Mouse (Mus musculus) frontal cortex, postnatal 14 days (tissue): ENCODE data around the gene Aggf1.
"Not testable (repeated sequence)": the region's sequence is repeated elsewhere in the genome, so short reads cannot be mapped to it uniquely, and the experiment has no call there.

Source experiments
- DNase-seq, 2 experiments: peaks; one replicate each; pipeline ENCODE4 v3.0.0; 2022; ENCODE audit warnings: low spot score in 2 of 2

Aggf1 gene

GRCm38 (mm10) chr13:95374701-95375553, at the start of gene Aggf1:
Gene Aggf1 (minus strand): TSS chr13:95375352.
- DNase-seq: peak; percentile 80 to 86

DNA sequence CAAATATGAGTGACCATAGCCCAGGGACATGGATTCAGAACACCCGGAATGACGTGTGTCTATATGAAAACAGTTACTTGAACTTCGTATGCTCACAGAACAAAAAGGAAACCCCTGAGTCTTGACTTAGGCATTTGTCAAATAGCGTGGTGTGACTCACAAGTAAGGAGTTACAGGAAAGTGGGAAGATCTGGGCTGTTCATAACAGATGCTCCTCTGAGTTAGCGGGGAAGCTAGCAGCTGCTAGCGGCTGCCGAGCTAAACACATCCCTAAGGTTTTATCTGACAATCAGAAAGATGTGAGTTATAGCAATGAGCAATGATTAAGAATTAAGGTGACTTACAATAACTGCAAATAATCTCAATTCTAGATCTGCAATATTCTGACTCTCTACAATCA, 49.8 kb upstream of the Aggf1 start:
- DNase-seq: no peak

- DNase-seq: no peak
Observed at GRCm38 (mm10) chr13:95419204-95419749, 44.1 kb upstream of the Aggf1 start.

GRCm38 (mm10) chr13:95418575-95419203, 43.5 kb upstream of the Aggf1 start:
- no peak for DNase-seq

GRCm38 (mm10) chr13:95412257-95412656, 37.1 kb upstream of the Aggf1 start:
- DNase-seq: no peak

DNA sequence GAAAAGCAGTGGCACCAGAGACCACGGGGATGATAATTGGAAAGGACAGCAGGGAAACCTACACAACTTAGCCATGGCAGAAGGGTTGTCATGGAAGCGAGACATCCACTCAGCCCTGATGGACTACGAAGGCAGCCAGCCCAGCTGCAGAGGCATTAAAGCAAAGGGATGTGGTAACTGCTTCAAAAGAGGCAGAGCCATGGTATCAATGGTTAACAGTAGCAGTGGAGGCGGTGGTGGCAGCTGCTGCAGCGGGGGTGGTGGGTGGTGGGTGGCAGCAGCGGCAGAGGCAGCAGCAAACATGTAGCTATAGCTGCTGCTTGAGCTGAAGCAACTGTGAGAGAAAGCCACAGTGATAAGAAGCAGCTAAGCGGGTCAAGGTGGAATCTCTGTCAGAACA, 18.1 kb upstream of the Aggf1 start:
- DNase-seq: no peak

DNA sequence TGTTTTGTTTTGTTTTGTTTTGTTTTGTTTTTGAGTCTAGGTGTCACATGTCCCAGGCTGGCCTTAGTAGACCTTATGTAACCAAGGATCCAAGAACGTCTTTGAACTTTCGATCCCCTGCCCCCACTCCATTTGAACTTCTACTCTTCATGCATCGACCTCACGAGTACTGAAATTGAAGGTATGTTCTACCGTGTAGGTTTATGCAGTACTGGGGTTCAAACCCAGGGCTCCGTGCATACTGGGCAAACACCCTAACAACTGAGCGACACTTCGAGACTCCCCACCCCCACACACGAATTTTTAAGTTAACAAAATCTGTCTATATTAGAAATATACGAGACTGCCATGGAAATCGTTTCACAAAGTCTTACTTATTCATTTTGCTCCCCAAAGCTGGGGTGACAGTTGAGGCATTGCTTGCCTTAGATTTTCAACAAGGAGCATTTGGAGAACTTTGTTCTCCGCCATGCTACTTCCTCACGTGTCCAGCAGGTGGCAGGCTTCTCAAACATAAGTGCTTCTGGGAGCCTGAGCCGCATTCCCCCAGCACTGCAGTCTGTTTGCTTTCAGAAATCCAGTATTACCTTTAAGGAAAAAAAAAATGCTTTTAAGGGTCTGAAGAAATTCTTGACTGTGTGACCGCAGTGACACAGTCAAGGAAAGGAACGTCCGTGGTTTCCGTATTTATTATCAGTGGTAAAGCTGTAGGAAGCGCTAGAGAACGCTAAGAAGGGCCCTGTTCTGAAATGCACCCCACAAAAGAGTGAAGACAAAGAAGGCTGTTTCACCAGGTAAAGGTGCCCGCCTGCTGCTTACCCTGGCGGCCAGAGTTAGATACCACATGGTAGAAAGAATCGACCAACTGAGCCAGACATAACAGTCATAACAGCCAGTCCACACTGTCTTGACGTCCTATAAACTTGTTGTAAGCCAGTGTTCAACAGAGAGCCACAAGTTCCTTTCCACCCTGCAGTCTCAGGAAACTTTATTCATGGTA, 15.0 kb upstream of the Aggf1 start:
- peak; percentile 39 to 79 for DNase-seq

DNA sequence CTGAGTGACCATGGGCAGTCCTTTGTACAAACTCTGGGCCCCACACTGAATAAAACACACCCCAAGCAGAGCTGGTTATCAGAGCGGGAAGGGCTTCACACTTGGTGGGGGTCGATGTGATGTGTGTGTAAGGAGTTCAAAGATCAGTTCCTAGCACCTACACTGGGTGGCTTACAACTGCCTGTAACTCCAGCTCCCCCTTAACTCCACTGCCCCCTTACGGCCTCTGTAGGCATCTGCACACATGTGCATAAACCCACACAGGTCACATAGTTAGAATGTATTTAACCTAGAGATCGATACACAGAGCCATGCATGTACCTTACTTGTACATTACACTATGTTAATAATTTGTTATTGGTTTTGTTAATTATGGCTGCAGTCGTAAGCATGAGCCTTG, 13.1 kb upstream of the Aggf1 start:
- DNase-seq: no peak

GRCm38 (mm10) chr13:95382418-95382817, 7.3 kb upstream of the Aggf1 start:
- DNase-seq: no peak

DNA sequence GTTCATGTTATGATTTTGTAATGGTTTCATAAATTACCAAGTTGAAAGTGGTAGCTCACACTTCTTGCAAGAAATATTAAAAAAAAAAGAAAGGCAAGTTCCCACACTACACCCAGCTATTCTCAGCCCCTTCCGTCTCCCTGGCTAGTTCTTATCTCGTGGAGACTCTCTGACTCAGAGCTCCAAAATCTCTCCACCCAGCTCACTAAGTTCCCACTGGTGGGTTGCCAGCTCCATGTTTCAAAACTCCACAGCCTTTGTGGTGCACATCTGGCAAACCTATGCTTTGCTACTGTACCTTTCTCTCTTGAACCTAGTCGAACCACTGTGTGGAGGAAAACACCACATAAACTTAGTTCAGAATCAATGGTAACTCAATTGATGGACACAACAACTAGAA, 3.5 kb upstream of the Aggf1 start:
- DNase-seq: no peak

DNA sequence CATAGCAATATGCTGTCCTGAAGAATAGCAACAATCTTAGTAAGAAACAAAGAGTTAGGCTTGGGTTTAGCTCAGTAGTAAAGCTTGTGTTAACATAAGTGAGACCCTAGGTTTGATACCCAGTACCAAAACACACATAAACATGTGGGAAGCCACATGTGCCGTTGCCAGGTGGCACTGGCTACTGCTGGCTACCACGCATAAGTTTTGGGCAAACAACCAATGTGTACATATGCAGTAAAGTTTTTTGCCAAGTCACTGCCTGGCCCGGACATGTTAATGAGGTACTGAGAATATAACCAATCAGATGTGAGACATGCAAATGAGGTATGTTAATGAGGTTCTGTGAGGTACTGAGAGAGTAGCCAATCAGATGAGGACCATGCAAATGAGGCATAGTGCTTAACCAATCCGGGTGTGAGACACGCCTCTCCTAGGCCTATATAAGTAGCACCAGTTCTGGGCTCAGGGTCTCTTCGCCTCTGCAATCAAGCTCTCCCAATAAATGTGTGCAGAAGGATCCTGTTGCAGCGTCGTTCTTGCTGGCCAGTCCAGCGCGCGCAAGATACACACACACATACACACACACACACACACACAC, 1.6 kb upstream of the Aggf1 start:
- not testable (repeated sequence) for DNase-seq

GRCm38 (mm10) chr13:95375554-95375914, 382 bp upstream of the Aggf1 start:
- no peak for DNase-seq

DNA sequence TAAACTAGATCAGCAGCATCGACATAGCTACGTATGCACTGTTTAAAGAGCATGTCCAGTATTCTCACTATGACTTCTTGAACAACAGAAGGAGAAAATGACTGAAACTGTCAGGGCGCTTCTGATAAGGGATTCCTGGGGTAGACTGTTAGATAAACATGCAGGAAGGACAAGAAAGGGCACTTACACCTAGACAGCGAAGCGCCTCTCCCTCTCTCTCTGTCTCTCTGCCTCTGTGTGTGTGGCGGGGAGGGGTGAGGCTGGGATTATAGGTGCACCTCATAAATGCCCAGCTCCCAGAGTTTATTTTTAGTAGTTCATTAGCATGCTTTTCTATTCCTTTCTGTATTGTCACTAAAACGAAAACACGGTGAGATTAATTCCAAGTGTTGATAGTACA, 8.8 kb downstream of the Aggf1 start:
- no peak for DNase-seq

- DNase-seq: no peak
Observed at GRCm38 (mm10) chr13:95363440-95363839, 11.7 kb downstream of the Aggf1 start.

DNA sequence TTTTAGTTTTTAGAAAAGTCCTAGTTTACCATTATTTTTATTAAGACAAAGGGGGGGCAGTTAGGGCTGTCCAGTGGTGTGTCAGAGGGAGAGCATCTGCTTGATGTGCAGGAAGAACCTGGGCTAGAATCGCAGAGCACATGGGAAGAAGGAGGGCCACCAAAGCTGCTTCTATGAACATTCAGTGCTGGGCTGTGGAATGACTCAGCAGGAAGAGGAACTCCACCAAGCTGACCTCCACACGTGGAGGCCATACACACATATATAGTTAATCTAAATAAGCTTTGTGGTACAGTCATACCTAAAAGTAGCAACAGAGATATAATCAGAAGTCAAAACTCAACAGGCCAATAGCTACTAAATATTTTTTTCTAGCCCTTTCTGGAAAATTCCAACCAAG, 16.9 kb downstream of the Aggf1 start:
- DNase-seq: no peak

GRCm38 (mm10) chr13:95348476-95348875, 26.7 kb downstream of the Aggf1 start:
- DNase-seq: no peak

DNA sequence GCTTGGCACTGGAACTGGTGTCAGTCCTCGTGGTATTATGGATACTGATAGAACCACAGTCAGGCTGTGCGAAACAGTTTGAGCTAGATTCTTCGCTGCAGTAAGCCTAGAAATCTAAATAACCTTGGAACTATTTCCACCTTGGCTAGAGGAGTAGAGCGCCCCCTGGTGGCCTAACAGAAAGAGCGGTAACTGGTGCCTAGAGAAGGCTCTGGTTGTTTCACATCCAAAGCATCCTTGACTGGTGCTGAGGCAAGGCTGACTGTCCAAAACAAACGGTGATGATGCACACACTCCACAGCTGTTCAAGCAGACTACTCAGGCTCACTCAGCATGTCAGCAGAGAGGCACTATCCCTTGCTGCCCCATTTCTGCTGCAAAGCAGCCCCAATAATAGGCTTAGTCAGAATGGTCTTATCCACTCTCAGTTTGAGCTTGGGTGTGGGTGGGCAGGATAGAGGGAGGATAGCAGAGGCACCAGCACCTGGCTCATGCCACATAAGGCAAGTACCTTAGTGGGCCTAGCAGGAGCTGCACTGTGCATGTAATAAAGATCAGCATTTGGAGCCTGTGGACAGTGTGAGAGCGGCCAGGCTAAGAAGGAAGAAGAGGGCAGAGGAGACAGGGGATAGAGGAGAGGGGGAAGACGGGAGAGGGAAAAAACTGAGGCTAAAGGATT, 28.0 kb downstream of the Aggf1 start:
- DNase-seq: peak; percentile 58 to 78

DNA sequence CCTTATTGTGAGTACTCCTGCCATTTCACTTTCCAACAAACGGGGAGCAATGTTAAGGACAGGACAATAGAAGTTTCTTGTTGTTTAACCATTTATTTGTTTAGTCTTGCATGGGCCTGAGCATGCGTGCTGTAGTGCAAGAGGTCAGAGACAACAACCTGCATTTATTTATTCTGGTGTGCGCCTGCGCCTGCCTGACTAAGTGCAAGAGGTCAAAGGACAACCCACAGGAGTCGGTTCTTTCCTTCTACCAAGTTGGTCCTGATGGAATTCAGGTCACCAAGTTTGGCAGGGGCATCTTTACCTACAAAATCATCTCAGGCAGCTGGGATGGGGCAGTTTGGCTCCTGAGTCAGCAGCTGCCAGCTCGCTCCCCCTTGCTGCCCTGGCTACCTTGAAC, 29.3 kb downstream of the Aggf1 start:
- no peak for DNase-seq

DNA sequence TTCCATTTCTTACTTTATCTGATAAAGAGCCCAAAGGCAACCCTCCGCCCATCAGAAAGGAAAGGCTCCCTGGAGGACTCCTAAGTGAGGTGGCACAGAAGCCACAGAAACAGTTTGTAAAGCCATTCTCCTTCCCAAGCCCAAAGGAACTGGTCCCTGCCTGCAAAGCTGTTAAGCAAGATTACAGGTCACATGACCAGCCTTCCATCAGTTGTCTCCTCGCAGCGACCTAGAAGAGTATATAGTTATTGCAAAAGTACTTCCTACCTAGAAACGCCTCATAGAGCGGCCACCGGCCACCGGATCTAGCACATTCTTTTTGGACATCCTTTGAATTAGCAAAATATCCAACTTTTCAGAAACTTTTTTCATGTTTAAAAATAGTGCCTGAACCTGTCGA, 31.7 kb downstream of the Aggf1 start:
- DNase-seq: no peak

GRCm38 (mm10) chr13:95336122-95336677, 39.0 kb downstream of the Aggf1 start:
- DNase-seq: no peak
